Mouse (Mus musculus) bone marrow, adult 2 months (tissue): ENCODE measurements around the gene Fgf7.

ENCODE experiments used
- CTCF ChIP-seq: fragments of 200-500 bp; IDR thresholded peaks from 2 replicates; pipeline ENCODE4 v1.5.1; 2011; ENCODE audit warnings: low read length, control low read depth; ENCODE audit not compliant: control insufficient read depth, insufficient read depth
- POLR2A ChIP-seq: fragments of 200-500 bp; IDR thresholded peaks from 2 replicates; pipeline ENCODE4 v1.6.1; 2011; ENCODE audit warnings: low read depth, mild to moderate bottlenecking, control low read depth, low read length, borderline replicate concordance; ENCODE audit not compliant: control insufficient read depth

- TF ChIP-seq POLR2A = no peak
- TF ChIP-seq CTCF = no peak
These were observed 3.1 kb upstream of the Fgf7 start for GRCm38 (mm10) chr2:126031186-126031900.
